Mouse (Mus musculus) 3T3-L1 (cell line): ENCODE data around the gene Paqr5.

Experiments
- DNase-seq: peaks from one replicate; pipeline ENCODE4 v3.0.0-alpha.2; 2015; ENCODE audit warnings: low read depth, low spot score

Paqr5 gene

DNA sequence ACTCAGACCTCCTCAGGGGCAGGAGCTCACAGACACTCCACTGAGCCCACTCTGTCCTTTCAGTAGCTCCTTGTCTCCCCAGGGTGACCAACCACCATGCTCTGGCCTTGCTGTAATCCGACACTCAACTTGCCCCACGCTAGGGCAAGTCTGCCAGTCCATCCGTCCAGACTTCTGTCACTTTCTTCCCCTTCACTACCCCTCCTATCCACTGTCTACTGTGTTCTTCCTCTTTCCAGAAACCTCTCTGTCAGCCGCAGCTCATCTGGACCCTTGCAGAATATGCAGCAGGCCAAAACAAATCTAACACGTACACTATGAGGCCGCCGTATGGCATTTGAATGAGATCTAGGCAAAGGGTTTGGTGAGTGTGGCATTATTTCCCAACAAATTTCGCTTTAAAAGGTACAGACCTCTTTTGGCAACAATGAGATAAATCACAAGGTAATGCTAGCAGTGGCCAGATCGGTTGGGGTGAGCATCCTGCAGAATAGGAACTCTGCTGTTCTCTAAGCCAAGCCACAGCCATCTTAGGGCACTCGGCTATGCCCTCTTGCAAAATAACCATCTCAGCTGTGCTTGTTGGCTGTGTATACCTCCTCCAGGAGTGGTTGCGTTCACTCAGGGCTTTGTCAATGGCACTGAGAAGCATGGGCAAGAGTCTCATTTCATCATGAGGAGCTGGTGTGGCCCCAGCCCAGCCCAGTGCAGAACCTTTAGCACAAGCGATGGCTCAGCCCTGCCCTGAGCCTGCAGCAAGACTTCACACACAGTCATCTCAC, 13.1 kb downstream of the Paqr5 start:
- no peak for DNase-seq

DNA sequence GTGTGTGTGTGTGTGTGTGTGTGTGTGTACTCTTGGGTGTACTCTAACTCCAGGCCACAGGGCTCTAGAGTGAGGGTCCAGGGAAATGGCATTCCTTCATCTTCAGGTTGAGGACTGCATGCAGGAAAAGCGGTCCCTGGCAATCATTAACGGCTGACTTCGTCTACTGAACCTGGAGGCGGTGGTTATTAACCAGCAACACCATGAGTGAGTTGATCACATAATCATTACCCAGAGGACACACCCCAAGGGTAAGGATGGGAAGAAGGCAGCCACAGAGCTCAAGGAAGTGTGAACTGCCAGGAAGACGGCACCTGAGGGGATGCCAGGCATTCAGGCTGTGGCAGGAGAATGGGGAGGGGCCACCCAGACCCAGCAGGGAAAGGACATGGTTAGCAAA, 18.3 kb downstream of the Paqr5 start:
- DNase-seq, result no peak

DNA sequence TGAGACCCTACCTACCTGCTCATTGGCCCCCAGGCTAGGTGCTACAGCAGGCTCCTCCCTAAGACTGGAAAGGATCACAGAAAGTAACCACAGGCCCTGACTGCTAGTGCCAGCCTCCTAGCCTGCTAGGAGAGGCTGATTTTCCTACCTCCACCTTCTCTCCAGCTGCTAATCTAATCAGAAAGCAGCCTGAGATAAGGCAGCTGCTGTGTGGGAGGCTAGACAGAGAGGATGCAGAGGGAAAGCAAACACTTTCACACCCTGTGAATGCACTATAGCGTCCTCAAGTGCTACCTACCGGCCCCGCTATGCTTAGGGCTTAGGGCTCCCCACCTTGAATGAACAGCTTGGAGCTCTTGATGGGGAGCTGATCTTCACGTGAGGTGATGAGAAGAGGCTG, 19.6 kb downstream of the Paqr5 start:
- no peak for DNase-seq

DNA sequence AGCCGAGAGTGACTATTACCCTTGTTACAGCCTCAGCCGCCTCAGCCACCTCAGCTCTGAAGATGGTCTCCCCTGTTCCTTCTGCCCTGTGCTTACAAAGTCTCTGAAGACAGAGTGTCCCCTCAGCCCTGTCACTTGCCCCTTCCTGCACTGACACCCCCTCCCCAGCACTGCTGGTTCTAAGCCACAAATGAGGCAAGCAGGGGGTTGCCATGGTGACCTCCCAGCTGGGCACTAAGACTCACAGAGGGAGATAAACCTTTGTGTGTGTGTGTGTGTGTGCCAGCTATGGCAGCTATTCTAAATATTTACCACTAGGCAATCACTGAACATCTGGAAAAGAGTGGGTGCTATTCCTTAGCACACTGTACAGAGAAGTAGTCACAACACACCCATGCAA, 23.0 kb downstream of the Paqr5 start:
- no peak for DNase-seq

DNA sequence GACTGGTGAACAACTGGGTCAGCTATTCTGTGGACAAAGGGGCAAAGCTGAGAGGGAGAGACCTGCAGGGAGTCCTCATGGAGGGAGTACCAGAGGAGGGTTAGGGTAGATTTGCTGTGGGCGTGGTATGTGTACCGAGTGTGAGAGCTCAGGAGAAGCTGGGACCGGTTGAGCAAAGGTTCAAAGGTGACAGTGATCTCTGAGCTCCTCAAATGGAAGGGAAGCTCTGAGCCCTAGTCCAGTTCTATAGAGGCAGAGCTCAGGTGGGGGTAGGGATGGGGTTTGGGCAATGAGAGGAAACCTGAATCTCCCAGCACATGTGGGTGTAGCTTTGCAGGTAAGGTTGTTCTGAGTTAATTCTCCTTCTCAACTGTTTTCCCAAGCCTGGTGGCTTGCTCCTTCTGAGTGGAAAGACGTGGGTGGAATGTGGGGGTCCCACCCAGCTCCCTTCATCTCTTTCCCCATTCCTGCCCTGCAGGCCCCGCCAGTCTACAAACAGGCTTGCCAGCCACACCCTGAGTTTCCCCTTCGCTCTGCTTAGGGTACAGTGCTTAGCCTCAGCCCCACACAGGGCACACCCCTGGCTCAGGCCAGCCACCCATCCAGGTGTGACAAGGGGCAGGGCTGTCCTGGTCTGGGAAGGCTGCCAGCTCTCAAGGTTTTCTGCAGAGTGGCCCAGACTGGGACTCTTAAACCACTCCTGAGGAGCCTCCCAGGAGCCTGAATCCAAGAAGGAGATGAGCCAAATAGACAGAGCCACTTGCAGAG, 26.8 kb downstream of the Paqr5 start:
- DNase-seq, result no peak

DNA sequence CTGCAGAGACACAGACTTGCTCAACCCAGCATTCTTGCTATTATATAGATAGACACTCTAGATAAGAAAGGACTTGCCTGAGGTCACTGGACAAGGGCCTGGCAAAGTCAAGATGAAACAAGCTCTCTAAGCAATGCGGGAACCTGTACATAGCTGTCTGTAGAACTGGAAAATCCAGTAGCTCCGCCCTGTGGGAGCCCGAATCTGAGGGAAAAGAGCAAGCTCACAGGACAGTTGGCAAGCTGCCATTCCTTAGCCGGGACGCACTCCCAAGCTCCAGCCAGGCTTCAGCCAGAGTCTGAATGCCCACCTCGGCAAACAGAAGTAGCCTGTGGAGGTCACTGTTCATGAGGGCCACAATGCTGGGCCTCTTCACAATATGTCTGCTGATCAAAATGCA, 28.8 kb downstream of the Paqr5 start:
- DNase-seq, result no peak

DNA sequence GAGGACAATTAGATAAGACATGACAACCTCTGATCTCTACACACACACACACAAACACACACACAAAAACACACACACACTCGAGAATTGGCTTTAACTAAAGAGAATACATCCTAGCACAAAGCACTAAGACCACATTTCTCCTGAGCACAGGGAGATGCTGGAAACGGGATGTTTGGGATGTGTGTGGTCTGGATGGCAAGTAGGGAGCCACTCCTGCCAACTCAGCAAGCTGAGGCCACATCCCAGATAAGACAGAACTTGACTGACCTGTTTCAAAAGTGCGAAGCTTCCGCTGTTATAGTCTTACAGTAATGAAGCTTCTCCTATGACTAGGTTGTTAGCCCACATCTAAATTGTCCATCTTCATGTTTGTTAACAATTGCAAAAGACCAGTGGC, 35.5 kb downstream of the Paqr5 start:
- no peak for DNase-seq

DNA sequence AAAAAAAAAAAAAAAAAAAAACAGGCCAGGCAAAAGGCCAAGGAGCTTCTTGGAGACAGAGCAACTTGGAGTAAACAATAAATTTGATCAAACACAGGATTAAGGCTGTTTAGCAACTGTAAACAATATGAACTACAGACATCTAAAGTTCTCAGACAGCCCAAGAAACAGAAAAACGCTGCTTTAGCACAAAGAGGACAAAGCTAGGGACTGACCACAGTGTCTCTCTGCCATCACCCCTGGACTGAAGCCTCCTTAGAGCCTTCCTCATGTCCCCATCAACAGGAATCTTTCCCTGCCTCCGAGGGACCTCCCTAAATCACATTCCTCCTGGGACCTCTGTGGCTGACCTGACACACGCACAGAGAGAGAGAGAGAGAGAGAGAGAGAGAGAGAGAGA, 35.9 kb downstream of the Paqr5 start:
- DNase-seq, result no peak

DNA sequence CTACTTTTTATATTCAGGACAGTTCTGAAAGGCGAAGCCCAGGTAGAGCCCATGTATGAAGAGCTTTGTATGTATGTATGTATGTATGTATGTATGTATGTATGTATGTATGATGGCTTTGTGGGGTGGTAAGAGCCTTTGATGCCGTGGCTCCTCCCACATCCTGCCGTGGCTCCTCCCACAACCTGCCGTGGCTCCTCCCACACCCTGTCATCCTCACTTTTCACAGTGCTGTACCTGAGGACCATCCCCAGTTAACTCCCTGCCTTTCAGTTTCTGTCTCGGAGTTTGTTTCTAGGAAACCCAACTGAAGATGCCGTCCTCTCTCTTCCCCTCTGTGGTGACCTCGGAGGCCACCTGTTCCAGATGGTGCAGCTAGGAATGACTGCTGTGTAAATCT, 40.6 kb downstream of the Paqr5 start:
- no peak for DNase-seq

DNA sequence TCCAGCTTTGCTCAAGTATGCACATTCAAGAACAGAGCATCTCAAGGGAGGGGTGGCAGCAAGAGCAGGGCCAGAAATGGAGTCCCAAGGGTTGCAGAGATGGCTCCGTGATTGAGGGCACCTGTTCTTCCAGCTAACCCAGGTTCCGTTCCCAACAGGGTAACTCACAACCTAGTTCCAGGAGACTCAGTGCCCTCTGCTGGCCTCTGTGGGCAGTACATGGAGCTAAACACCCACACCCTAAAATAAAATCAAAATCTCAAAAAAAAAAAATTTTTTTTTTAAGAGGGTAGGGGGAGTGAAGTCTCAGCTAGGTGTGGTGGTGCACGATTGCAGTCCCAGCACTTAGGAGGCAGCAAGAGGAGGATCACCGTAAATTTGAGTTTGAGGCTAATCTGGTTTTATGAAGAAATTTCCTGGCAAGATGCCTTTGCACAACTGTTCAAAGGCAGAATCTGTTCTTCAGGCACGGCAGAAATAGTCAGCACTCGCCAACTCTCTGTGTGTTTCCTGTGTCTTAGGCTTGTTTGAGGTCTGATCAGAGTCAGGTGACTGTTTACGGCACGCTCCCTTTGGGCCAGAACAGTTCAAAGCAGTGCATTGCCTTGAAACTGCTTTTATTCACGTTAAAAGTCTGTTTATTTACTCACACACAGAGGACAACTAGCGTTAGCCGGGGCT, 41.3 kb downstream of the Paqr5 start:
- DNase-seq, result peak; percentile 74

DNA sequence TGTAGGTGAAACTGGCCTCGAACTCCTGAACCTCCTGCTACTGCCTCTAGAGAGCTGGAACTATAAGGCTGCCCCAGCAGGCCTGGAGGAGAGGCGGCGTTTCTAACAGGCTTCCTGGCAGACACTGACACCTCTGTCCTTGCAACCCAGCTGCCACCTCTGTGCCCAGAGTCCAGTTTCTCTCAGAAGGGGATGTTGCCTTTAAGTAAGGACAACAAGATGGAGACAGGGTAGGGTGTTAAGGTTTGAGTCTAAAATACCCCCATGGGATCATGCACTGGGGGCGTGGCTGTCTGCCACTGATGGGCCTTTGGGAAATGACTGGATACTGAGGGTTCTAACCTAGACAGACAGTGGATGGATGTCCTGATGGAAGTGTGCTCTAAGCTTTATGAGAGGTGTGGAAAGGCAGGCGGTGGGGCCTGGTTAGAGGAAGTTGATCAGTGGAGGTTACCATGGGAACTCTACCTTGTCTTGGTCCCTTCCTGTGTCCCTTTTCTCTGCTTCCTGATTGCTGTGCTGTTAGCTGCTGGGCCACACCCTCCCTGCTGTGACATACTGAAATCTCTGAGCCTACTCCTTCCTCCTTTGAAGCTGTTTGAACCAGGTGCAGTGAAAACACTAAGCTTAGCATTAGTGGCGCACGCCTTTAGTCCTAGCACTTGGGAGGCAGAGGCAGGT, 43.6 kb downstream of the Paqr5 start:
- DNase-seq, result no peak

DNA sequence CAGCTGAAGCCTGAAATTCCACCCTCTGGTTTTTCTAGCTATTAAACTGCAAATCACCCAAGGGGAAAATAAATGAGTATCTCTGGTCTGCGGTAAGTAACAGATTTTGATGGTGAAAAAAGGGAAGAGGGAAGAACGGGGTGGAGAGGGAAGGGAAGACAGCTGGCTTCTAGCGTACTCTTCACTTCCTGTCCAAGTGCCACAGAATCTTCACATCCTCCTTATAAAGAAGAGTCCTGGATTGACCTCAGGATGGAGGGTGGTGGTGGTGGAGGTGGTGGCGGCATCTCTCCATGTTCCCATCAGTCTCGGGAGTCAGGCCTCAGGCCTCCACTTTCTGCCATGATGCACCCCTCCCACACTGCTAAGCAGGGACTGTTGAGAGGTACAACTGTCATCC, 44.8 kb downstream of the Paqr5 start:
- DNase-seq, result no peak

DNA sequence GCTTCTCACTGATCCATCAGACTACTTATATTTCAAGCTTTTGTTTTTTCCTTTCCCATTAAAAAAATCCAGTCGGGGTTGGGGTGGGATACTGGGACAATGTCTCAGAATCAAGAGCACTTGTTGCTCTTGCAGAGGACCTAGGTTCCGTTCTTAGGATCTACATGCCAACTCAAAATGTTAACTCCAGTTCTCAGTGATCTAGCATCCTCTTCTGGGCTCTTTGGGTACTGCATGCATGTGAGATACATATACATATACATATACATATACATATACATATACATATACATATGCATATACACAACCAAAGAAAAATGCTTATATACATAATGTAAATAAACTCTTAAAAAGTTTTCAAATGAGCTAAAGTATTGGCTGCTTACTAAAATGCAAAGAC, 46.7 kb downstream of the Paqr5 start:
- no peak for DNase-seq

DNA sequence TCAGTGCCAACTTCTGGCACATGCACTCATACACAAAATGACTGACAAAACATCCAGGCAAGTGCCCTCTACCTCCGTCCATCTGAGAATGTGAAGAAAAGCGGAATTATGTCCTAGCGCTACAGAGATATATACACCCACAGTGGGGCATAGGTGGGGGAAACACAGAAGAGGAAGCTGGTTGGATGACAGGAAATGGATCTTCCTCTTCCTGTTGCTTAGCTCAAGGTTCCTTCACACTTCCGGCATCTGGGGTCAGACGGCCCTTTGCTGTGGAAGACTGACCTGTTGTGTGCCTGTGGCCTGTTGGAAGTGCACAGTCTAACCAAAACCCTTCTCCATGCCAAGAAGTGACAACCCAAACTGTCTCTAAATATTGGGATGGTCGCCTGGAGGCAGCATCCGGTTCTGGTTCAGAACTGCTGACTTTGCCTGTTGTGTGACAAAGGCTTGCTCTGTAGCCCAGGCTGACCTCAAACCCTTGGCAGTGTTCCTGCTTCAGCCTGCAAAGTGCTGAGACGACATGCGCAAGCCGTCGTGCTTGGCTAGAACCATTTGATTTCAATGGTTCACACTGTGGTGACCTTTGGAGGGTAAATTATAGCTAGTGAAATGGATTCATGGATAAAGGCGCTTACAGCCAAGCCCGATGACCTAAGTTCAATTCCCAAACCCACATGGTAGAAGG, 49.3 kb downstream of the Paqr5 start:
- no peak for DNase-seq

DNA sequence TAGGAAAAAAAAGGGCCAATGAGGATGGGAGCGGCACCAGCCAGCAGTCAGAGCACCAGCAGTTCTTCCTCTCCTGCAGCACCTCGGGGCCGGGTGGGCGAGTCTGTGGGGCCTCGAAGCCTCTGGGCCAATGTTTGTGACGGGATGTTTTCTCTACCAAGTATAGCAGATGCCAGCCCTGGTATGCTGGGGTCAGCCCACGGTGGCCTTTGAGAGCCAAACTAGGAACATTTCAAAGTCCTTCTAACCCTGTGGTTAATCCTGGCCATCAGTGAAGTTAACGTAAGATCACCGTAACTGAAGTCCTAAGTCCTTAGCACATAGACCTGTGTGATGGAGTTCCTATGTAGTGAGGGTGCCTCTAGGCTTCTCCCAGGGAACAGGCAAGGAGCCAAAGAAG, 54.6 kb downstream of the Paqr5 start:
- DNase-seq, result peak; percentile 58

DNA sequence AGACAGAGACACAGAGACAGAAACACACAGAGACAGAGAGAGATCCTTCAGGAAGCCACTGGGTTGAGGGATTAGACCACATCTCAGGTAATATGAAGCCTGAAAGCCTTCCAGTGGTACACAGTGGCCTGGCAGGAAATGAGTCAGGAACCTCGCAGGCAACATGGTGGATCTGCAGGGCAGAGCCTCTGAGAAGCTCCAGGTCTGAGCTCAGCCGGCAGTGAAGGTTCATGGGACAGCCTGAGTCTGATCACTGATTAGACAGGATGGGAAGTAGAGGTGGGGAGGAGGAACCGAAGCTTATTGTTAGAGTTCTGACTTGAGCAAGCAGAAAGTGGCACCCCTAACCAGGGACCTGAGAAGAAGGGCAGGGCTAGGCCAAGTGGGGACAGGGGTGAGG, 55.6 kb downstream of the Paqr5 start:
- DNase-seq, result peak; percentile 55

DNA sequence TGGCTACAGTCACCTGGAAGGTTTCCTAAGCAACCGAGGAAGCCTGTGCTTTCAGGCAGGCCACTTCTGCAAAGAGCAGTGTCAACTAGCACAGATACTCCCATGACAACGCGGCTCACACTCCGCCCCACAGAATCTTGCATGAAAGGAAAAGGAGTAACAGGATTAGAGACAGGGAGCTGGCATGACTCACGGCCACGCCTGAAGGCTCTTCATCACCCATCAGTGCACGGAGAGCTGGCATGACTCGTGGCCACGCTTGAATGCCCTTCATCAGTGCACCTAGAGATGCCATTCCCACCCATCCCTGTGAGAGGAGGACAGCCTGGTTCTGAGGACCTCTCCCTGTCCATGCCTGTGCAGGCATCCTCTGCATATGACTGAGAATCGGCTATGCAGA, 59.3 kb downstream of the Paqr5 start:
- peak; percentile 66 for DNase-seq

DNA sequence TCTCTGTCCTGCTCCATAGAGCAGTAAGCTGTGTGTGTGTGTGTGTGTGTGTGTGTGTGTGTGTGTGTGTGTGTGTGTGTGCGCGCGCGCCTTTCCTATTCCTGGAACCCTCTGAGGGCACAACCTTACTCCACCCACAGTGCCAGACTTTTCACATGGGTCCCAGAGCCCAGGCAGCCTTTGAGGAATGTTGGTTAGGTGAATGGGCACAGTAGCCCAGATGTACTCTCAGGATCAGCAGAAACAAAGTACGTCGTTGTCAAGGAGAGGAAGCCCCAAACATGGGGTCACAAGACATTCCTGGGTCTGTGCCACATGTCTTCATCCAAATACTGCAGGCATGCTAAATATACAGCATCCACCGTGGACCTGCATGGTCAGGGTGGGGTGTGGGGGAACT, 60.7 kb downstream of the Paqr5 start:
- DNase-seq, result no peak

DNA sequence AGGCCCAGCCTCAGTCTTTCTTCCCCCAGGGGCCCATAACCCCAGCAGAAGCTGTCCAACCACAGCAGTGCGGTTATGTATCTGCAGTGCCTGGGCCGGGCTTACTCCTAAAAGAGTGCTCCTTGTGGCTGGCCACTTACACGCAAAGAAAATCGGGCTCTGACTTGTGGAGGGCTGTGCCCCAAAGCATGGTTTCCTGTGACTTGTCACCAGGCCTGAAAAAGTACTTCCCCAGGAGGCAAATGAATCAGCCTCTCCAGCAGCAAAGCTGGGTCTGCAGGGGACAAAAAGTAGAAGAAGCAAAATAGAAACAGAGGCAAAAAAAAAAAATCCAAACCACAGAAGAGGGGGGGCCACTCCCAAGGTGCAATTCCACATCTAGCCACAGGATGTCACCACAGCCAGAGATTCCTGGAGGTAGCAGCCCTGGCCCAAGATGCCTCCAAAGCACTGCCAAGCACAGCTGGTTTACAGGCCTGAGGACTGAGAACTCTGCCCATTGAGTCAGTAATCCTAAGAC, 61.2 kb downstream of the Paqr5 start:
- peak; percentile 94 for DNase-seq

DNA sequence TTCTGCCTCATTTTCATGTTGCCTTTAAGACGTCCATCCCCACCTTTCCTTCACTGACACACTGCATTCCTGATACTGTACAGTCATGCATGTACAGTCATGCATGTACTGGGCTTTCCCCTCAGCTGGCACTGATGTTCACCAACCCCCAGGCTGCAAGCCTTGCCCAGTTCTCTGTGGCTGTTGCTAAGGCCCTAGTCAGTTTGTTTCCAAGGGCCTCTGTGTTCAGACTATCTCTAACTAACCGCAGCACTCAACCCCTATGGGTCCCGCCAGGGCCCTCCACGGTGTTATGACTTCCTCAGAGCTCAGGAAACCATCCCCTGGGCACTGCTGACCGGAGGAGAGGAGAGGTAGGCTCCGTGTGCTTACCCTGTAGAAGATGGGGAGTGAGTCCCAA, 63.3 kb downstream of the Paqr5 start:
- DNase-seq, result peak; percentile 32

DNA sequence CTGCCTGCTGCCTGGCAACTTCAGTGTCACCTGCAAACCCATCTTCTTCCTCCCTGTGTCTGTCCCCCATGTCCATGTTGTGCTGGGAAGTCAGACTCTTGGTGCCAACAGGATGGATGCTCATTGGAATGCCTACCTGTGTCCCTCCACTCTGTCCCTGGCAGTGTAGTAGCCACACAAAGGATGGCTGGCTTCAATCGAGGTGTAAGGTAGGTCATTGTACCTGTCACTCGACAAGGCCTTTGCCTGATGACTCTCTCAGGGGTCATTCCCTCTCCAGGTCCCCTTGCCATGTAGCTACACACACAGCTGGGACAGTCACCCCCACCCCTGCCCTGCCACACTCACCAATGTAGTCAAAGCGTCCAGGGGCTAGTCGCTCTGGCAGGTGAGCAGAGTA, 65.5 kb downstream of the Paqr5 start:
- DNase-seq, result no peak
